Mouse (Mus musculus): Measurements from ENCODE around the gene Chst8. TPM values are rescaled to one million over a fixed set of nuclear protein-coding genes. Genes with fewer than 3 reads are reported as not detected.
A peak's percentile ranks its signal among the peaks of the same experiment; 100 is the strongest.

Gene Chst8
- polyA plus RNA-seq, 1 experiment from 2014 or later: 20.5 TPM

DNA sequence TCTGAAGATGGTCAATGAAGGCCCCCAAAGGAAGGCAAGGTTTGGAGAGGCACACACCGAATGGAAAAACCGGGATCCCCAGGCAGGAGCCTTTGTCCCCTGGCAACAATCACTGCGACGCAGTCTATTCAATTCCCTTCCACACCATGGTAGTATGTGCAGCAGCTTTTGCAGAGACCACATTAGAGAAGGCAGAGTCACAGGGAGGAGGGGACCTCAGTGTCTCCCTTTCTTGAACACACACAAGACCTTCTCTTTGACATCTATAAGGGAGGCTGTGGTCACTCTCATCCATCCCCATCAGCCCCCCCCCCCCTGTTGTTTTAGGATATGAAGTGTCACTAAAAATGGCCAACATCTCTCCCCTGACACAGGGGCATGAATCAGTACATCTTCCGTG, 39.2 kb downstream of the Chst8 start:
- 47% methylated on average over 5 of the region's 5 CpGs for WGBS

DNA sequence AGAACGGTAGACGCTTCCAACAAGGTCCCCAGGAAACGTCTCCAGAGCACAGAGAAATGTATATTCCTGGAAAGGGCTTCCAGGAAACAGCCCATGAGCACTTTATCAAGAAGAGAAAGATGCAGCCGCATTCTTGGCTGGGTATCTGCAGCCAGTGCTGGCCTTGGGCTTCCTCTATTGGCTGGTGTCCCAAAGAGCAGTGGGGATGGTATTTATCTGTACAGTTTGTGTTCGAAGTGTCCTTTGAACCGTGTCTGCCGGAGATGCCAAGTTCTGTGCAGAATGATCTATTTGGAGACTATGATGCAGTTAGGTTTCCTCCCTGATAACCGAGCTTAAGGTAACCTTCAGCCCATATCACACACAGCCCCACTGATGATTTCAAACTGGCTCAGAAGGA, 43.0 kb downstream of the Chst8 start:
- no peaks in the 10 kb centered on the region for H3K27me3 ChIP-seq
- H3K4me1 ChIP-seq (replicated peaks): peaks cover 32% of the 10 kb centered on the region
- no peak overlapping the region for H3K9ac ChIP-seq (replicated peaks)
- no peak overlapping the region for H3K4me2 ChIP-seq (replicated peaks)
- H3K36me3 ChIP-seq: no peaks in the 10 kb centered on the region
- ATAC-seq: no peak
- no peaks in the 10 kb centered on the region for H3K9me3 ChIP-seq
- no peak overlapping the region for H3K4me3 ChIP-seq (replicated peaks)
- 84% methylated on average over 8 of the region's 8 CpGs for WGBS
- no peak overlapping the region for H3K27ac ChIP-seq

More for the DNA sequence above, 39.2 kb downstream of the Chst8 start:
- Histone ChIP-seq H3K36me3 (no peaks in the 10 kb centered on the region), H3K27ac (peak overlapping the region; percentile 76), H3K4me2 (replicated peaks) (no peak overlapping the region), H3K4me1 (replicated peaks) (peaks cover 40% of the 10 kb centered on the region), H3K9ac (replicated peaks) (no peak overlapping the region), H3K27me3 (no peaks in the 10 kb centered on the region), H3K4me3 (replicated peaks) (no peak overlapping the region), H3K9me3 (no peaks in the 10 kb centered on the region)
- peak; percentile 43; the same call in 1 of the 2 replicates for ATAC-seq

DNA sequence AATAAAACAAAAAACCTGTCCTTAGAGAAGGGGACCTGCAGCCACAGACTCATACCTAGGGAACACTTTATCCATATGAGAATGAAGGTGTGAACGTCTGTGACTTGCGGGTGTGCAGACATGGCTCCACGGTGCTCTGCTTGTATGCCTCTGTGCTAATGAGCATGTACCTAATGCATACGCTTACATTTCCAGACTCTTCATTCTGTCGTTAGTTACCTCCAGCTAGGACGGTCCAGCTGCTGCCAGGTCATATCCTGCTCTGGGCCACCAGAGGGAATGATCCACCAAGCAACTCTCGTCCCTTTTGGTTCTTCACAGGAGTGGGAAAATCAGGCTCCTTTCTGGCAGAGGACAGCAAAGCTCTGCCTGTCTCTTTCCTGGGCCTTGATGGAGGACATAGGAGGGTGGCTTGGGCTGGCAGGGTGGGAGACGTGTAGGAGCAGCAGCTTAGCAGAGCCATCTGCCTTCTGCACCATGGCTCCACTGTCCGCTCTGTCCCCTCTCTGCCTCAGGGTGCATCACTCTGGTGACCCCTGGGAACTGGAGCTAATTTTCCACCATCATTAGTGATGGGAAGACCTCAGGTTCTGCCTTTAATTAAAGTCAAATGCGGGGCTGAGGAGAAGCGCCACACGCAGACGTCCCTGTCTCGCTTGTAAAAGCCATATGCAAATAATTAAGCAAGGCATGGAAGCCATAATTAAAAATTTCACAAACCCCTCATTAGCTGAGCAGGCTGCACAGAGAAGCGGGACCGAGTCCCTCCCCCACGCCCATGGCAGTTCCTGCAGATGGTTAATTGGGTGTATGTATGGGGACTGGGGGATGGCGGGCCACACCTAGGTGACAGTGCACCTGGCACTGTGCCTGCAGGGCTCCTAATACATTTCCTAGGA, 48.0 kb downstream of the Chst8 start:
- H3K27me3 ChIP-seq: no peaks in the 10 kb centered on the region
- no peaks in the 10 kb centered on the region for H3K9me3 ChIP-seq
- H3K4me3 ChIP-seq (replicated peaks): no peak overlapping the region
- 51% methylated on average over 18 of the region's 18 CpGs for WGBS
- H3K4me1 ChIP-seq (replicated peaks): peaks cover 31% of the 10 kb centered on the region
- no peak overlapping the region; the same call in 1 of the 2 replicates for H3K4me2 ChIP-seq (replicated peaks)
- no peaks in the 10 kb centered on the region for H3K36me3 ChIP-seq
- peak overlapping the region; percentile 85 for H3K27ac ChIP-seq
- H3K9ac ChIP-seq (replicated peaks): peak overlapping the region; percentile 39; the same call in 1 of the 2 replicates
- peak; percentile 80 for ATAC-seq

DNA sequence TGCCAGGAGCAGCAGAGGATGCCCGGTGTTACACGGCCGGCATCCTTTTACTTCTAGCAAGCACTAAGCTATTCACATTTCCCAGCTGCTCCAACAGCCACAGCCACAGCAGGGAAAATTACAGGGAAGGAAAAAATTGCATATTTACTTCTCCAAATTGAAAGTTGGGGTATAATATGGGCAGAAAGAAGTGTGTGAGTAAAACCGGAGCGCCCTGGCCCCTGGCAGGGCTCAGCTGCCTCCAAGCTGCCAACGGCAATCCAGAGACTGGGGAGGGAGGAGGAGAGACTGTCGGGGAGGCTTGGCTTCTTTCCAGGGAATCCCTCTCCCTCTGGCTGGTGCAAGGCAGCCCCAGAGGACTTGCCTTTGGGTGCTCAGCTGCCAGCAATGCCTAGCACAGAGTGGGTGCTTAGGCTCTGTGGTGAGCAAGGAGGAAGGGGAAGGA, 53.1 kb downstream of the Chst8 start:
- Histone ChIP-seq H3K4me3 (replicated peaks) (no peak overlapping the region), H3K4me1 (replicated peaks) (peaks cover 33% of the 10 kb centered on the region), H3K27ac (peak overlapping the region; percentile 69), H3K4me2 (replicated peaks) (no peak overlapping the region), H3K36me3 (no peaks in the 10 kb centered on the region), H3K9ac (replicated peaks) (no peak overlapping the region; the same call in 1 of the 2 replicates), H3K9me3 (no peaks in the 10 kb centered on the region), H3K27me3 (no peaks in the 10 kb centered on the region)
- no peak for ATAC-seq
- 50% methylated on average over 7 of the region's 7 CpGs for WGBS

DNA sequence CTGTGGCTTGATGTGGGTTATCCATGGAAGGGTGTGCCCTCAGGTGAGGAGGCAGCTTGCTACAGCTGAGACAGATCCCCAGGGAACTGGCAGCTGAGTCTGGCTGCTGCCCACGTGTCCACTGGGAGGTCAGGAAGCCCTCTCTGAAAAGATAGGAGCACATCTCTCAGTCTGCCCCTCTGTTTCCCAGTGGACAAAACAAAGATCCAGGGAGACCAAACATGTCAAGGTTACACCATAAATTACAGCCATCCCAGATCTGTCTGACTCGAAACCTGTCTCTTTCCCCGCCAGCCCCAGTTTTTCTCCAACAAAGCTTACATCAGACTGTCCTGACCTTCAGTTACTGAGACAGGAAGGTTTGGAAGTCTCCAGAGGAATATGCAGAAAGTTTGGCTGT, 53.8 kb downstream of the Chst8 start:
- Histone ChIP-seq H3K9ac (replicated peaks) (no peak overlapping the region), H3K4me3 (replicated peaks) (no peak overlapping the region), H3K36me3 (no peaks in the 10 kb centered on the region), H3K9me3 (no peaks in the 10 kb centered on the region), H3K4me1 (replicated peaks) (peaks cover 33% of the 10 kb centered on the region), H3K27me3 (no peaks in the 10 kb centered on the region), H3K4me2 (replicated peaks) (no peak overlapping the region), H3K27ac (peak overlapping the region; percentile 45)
- no peak for ATAC-seq
- 77% methylated on average over 3 of the region's 3 CpGs for WGBS

DNA sequence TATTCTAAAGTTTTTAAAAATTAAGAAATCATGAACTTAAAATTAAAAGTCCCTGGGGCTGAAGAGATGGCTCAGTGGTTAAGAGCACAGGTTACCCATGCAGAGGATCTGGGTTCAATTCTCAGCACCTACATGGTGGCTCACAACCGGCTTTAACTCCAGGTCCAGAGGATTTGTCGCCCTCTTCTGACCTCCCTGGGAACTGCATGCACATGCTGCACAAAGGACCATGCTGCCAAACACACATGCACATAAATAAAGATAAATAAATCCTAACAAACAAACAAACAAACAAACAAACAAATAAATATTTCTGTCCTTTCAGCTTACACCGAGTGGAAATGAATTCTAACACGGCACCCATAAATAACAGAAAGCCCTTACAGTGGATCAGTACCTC, 55.0 kb downstream of the Chst8 start:
- no peaks in the 10 kb centered on the region for H3K9me3 ChIP-seq
- H3K27ac ChIP-seq: no peak overlapping the region
- H3K27me3 ChIP-seq: no peaks in the 10 kb centered on the region
- WGBS: 87% methylated on average over 4 of the region's 4 CpGs
- no peak overlapping the region for H3K9ac ChIP-seq (replicated peaks)
- no peak overlapping the region for H3K4me2 ChIP-seq (replicated peaks)
- H3K4me1 ChIP-seq (replicated peaks): peaks cover 39% of the 10 kb centered on the region
- H3K4me3 ChIP-seq (replicated peaks): no peak overlapping the region
- H3K36me3 ChIP-seq: no peaks in the 10 kb centered on the region
- no peak for ATAC-seq

DNA sequence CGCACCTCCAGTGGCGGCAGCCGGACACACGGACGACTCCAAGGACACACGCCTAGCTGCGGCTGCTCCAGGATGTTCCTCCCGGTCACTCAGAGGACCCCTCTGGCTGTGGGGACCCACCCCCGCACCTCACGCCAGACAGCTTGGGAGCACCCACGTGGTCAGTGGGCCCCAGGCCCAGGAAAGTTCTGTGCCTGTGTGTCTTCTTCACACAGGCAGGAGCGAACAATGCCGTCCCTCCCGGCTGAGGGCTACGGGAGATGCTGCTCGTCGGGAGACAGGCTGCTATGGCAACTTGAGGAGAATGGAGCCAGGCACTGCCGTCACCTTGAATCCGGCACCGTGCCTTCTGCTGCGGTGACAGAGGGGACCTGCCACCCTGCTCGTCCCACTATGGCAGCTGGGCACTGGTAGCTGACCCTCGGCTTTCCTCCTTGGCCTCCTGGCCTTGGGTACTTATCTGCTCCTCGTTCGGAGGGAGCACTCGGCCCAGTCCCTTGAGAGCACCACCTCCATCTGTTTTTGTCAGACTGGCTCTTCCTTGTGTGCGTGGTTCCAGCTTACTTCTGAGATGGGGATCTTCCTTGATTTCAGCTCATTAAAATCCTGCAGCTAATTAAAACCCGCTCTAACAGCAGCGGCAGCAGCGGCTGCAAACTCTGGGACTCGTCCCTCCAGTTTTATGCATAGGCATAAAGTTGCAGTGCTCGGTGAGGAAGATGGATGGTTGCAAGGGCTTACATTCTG, 59.2 kb downstream of the Chst8 start:
- Histone ChIP-seq H3K27ac (peak overlapping the region; percentile 68), H3K36me3 (no peaks in the 10 kb centered on the region), H3K9me3 (no peaks in the 10 kb centered on the region), H3K27me3 (no peaks in the 10 kb centered on the region), H3K4me1 (replicated peaks) (peaks cover 40% of the 10 kb centered on the region), H3K9ac (replicated peaks) (no peak overlapping the region), H3K4me2 (replicated peaks) (peak overlapping the region; percentile 13; the same call in 1 of the 2 replicates), H3K4me3 (replicated peaks) (no peak overlapping the region)
- WGBS: 45% methylated on average over 32 of the region's 32 CpGs
- ATAC-seq: peak; percentile 66

DNA sequence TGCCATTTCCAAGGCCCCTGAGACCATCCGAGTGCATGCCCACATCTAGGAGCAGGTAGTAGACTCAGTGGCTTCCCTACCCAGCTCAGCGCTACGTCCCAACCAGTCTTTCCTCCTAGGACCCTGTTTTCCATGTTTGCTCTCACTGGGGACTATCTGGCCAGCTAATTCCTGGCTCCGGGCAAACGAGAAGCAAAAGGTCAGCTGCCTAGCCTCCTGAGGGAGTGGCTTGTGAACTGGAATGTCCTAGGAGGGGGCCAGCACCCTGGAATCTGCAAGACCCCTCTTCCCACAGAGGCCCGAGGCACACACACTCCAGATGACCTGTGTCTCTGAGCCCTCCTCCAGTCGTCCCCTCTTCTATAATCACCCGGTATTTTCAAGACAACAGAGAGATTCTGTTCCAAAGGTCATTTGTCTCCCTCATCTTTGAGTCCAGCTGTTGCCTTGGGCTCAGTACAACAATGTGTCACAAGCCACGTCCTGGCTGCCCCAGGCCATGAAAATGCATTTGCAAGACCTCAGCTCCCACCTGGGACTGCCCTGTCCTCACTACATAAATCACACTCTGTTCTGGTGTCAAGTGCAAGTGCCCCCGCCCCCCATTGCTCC, 60.3 kb downstream of the Chst8 start:
- H3K27me3 ChIP-seq: no peaks in the 10 kb centered on the region
- 46% methylated on average over 10 of the region's 10 CpGs for WGBS
- peaks cover 36% of the 10 kb centered on the region for H3K4me1 ChIP-seq (replicated peaks)
- no peak overlapping the region for H3K4me2 ChIP-seq (replicated peaks)
- H3K4me3 ChIP-seq (replicated peaks): no peak overlapping the region
- no peaks in the 10 kb centered on the region for H3K9me3 ChIP-seq
- peak overlapping the region; percentile 11; the same call in 1 of the 2 replicates for H3K27ac ChIP-seq
- no peak overlapping the region for H3K9ac ChIP-seq (replicated peaks)
- no peaks in the 10 kb centered on the region for H3K36me3 ChIP-seq
- no peak for ATAC-seq

DNA sequence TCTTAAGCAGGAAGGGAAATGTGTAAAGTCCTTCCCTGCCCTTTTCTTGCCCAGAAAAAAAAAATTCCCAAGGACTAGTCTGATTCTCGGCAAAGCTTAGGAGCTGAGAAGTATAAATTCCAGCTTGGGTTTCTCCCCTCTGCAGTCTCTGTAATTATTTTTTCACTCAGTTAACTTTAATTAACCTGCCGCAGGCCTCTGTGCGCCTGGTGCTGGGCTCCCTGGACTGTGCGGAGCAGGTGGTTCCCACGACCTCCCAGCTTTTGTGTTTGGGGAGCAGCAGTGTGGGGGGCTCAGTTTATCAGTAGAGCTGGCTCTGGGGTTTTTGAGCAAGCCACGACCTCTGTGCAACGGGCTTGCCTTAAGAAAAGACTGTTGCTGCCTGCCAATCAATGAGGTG, 62.2 kb downstream of the Chst8 start:
- H3K4me1 ChIP-seq (replicated peaks): peaks cover 46% of the 10 kb centered on the region
- H3K9ac ChIP-seq (replicated peaks): no peak overlapping the region
- WGBS: 46% methylated on average over 7 of the region's 7 CpGs
- H3K36me3 ChIP-seq: no peaks in the 10 kb centered on the region
- no peak for ATAC-seq
- H3K4me2 ChIP-seq (replicated peaks): no peak overlapping the region
- H3K27me3 ChIP-seq: no peaks in the 10 kb centered on the region
- H3K27ac ChIP-seq: peak overlapping the region; percentile 16; the same call in 1 of the 2 replicates
- no peaks in the 10 kb centered on the region for H3K9me3 ChIP-seq
- H3K4me3 ChIP-seq (replicated peaks): no peak overlapping the region

DNA sequence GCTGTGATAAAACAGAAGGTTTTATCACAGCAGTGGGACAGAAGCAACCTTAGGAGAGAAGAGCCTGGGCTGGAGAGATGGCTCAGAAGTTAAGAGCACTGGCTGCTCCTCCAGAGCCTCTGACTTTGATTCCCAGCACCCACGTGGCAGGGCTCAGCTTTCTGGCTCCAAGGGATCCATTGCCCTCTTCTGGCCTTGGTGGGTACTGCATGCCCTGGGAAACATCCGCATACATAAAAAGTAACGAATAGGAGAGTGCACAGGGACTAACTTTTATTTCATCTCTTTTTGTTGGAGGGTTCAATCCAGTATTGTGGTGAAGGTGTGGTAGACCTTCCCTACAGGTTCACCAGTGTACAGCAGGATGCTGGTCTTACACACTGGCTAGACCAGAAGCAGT, 62.8 kb downstream of the Chst8 start:
- Histone ChIP-seq H3K4me2 (replicated peaks) (no peak overlapping the region), H3K9me3 (no peaks in the 10 kb centered on the region), H3K4me1 (replicated peaks) (peaks cover 46% of the 10 kb centered on the region), H3K4me3 (replicated peaks) (no peak overlapping the region), H3K27me3 (no peaks in the 10 kb centered on the region), H3K27ac (no peak overlapping the region), H3K9ac (replicated peaks) (no peak overlapping the region), H3K36me3 (no peaks in the 10 kb centered on the region)
- 42% methylated on average over 3 of the region's 3 CpGs for WGBS
- no peak for ATAC-seq

DNA sequence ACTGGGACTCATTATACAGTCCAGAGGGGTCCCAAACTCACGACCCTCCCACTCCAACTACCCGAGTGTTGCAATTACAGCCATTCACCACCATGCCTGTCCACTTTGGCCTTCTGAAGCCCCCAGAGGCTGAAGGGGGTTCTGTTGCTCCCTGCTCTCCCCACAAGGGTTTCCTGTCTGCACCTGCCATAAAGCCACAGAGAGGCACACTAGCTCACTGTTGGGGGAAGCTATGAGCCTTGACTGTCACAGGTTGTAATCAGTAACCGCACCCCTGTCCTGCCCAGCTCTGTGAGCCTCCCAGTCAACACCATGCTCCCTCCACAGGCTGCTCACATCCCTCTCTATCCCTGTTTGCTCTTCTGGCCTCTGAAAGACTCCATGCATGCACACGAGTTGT, 64.0 kb downstream of the Chst8 start:
- WGBS: 76% methylated on average over 4 of the region's 4 CpGs
- Histone ChIP-seq H3K9ac (replicated peaks) (no peak overlapping the region), H3K27me3 (no peaks in the 10 kb centered on the region), H3K4me3 (replicated peaks) (no peak overlapping the region), H3K4me1 (replicated peaks) (peaks cover 35% of the 10 kb centered on the region), H3K27ac (no peak overlapping the region), H3K9me3 (no peaks in the 10 kb centered on the region), H3K4me2 (replicated peaks) (no peak overlapping the region), H3K36me3 (no peaks in the 10 kb centered on the region)
- ATAC-seq: no peak

DNA sequence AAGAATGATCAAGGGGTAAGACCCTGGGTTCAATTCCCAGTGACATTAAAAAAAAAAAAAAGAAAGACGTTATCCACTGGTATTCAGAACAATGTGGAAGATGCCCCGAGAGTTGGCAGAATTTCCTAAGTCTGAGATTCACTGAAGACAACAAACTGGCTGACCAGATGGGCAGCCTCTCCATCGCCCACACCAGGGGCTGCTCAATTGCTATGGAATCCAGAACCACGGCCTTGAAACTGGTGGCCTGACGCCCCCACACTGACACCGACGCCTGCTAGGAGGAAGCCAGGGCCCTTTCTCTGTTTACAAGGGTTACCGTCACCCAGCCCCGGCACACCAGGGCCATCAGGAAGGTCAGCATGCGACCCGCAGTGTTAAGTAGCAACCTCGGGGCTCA, 64.8 kb downstream of the Chst8 start:
- peaks cover 27% of the 10 kb centered on the region for H3K4me1 ChIP-seq (replicated peaks)
- 84% methylated on average over 12 of the region's 12 CpGs for WGBS
- ATAC-seq: no peak
- no peaks in the 10 kb centered on the region for H3K27me3 ChIP-seq
- H3K4me2 ChIP-seq (replicated peaks): no peak overlapping the region
- no peaks in the 10 kb centered on the region for H3K36me3 ChIP-seq
- no peaks in the 10 kb centered on the region for H3K9me3 ChIP-seq
- no peak overlapping the region for H3K9ac ChIP-seq (replicated peaks)
- no peak overlapping the region for H3K4me3 ChIP-seq (replicated peaks)
- H3K27ac ChIP-seq: no peak overlapping the region
